Mouse (Mus musculus): Measurements from ENCODE around the gene Mxi1.

Gene Mxi1

GRCm38 (mm10) chr19:53329221-53329991 is 19.1 kb downstream of the Mxi1 start:
- no peak for TF ChIP-seq GATA4 (IDR thresholded peaks at IDR 0.05; ENCODE audit: insufficient replicate concordance, low read length)

- TF ChIP-seq GATA4 (IDR thresholded peaks at IDR 0.05; ENCODE audit: insufficient replicate concordance, low read length) = no peak
These were observed 19.7 kb downstream of the Mxi1 start for GRCm38 (mm10) chr19:53329992-53330381.

GRCm38 (mm10) chr19:53331882-53332500 is 21.7 kb downstream of the Mxi1 start:
- peak; percentile 59; the same call in 1 of the 2 replicates for TF ChIP-seq GATA4 (IDR thresholded peaks at IDR 0.05; ENCODE audit: insufficient replicate concordance, low read length)

- TF ChIP-seq GATA4 (IDR thresholded peaks at IDR 0.05; ENCODE audit: insufficient replicate concordance, low read length) = no peak
These were observed 23.4 kb downstream of the Mxi1 start for GRCm38 (mm10) chr19:53333730-53334129.

- TF ChIP-seq GATA4 (IDR thresholded peaks at IDR 0.05; ENCODE audit: insufficient replicate concordance, low read length) = no peak
These were observed 24.9 kb downstream of the Mxi1 start for GRCm38 (mm10) chr19:53335241-53335640.

- TF ChIP-seq GATA4 (IDR thresholded peaks at IDR 0.05; ENCODE audit: insufficient replicate concordance, low read length) = no peak
These were observed 30.1 kb downstream of the Mxi1 start for GRCm38 (mm10) chr19:53340423-53340822.

- TF ChIP-seq GATA4 (IDR thresholded peaks at IDR 0.05; ENCODE audit: insufficient replicate concordance, low read length) = no peak
These were observed 33.0 kb downstream of the Mxi1 start for GRCm38 (mm10) chr19:53343174-53343881.

- no peak for TF ChIP-seq GATA4 (IDR thresholded peaks at IDR 0.05; ENCODE audit: insufficient replicate concordance, low read length)
These were observed 33.7 kb downstream of the Mxi1 start for GRCm38 (mm10) chr19:53344062-53344461.

GRCm38 (mm10) chr19:53345766-53346165 is 35.4 kb downstream of the Mxi1 start:
- TF ChIP-seq GATA4 (IDR thresholded peaks at IDR 0.05; ENCODE audit: insufficient replicate concordance, low read length) = no peak

- TF ChIP-seq GATA4 (IDR thresholded peaks at IDR 0.05; ENCODE audit: insufficient replicate concordance, low read length) = no peak
These were observed 43.5 kb downstream of the Mxi1 start for GRCm38 (mm10) chr19:53353864-53354263.

- TF ChIP-seq GATA4 (IDR thresholded peaks at IDR 0.05; ENCODE audit: insufficient replicate concordance, low read length) = no peak
These were observed 44.1 kb downstream of the Mxi1 start for GRCm38 (mm10) chr19:53354271-53355000.

- no peak for TF ChIP-seq GATA4 (IDR thresholded peaks at IDR 0.05; ENCODE audit: insufficient replicate concordance, low read length)
These were observed 44.7 kb downstream of the Mxi1 start for GRCm38 (mm10) chr19:53355065-53355464.

- no peak for TF ChIP-seq GATA4 (IDR thresholded peaks at IDR 0.05; ENCODE audit: insufficient replicate concordance, low read length)
These were observed 49.1 kb downstream of the Mxi1 start for GRCm38 (mm10) chr19:53359160-53360033.

GRCm38 (mm10) chr19:53360265-53360958 is 50.1 kb downstream of the Mxi1 start:
- no peak for TF ChIP-seq GATA4 (IDR thresholded peaks at IDR 0.05; ENCODE audit: insufficient replicate concordance, low read length)

Measured in liver, adult (tissue).